Mouse (Mus musculus) cerebral cortex, adult 2 months (tissue): ENCODE measurements around the gene Idnk.

ENCODE experiments used
- WGBS: fragments of 180-500 bp; shearing (Covaris S2); methylation state at CpG from one replicate; pipeline ENCODE4 v1.1.7; 2018; 5-methylcytosine and 5-hydroxymethylcytosine counted together

Gene Idnk

GRCm38 (mm10) chr13:58146603-58147002 is 10.8 kb upstream of the Idnk start:
- 93% methylated on average over 8 of the region's 8 CpGs for WGBS

- WGBS, result 77% methylated on average over 1 of the region's 1 CpGs
These were observed 9.7 kb upstream of the Idnk start for GRCm38 (mm10) chr13:58147760-58148159.

- WGBS, result 1% methylated on average over 17 of the region's 17 CpGs
These were observed 9.1 kb upstream of the Idnk start for GRCm38 (mm10) chr13:58148256-58148831.

- WGBS, result 45% methylated on average over 5 of the region's 5 CpGs
These were observed 8.4 kb upstream of the Idnk start for GRCm38 (mm10) chr13:58149033-58149558.

GRCm38 (mm10) chr13:58149629-58150028 is 7.8 kb upstream of the Idnk start:
- WGBS, result 85% methylated on average over 3 of the region's 3 CpGs

- 84% methylated on average over 11 of the region's 11 CpGs for WGBS
These were observed 7.0 kb upstream of the Idnk start for GRCm38 (mm10) chr13:58150442-58150841.

GRCm38 (mm10) chr13:58156031-58156430 is 1.4 kb upstream of the Idnk start:
- WGBS, result 94% methylated on average over 2 of the region's 2 CpGs

- WGBS, result 29% methylated on average over 8 of the region's 8 CpGs
These were observed 413 bp upstream of the Idnk start for GRCm38 (mm10) chr13:58157036-58157435.

GRCm38 (mm10) chr13:58158099-58158912 is 857 bp downstream of the Idnk start:
- WGBS, result 1% methylated on average over 16 of the region's 16 CpGs

- whole genome bisulfite sequencing, result 97% methylated on average over 15 of the region's 15 CpGs
These were observed 3.3 kb downstream of the Idnk start for GRCm38 (mm10) chr13:58160761-58161160.

GRCm38 (mm10) chr13:58163343-58163742 is 5.9 kb downstream of the Idnk start:
- 95% methylated on average over 12 of the region's 12 CpGs for WGBS

GRCm38 (mm10) chr13:58176105-58176504 is 18.7 kb downstream of the Idnk start:
- 95% methylated on average over 3 of the region's 3 CpGs for WGBS

- 92% methylated on average over 9 of the region's 9 CpGs for WGBS
These were observed 20.2 kb downstream of the Idnk start for GRCm38 (mm10) chr13:58177511-58178208.

- WGBS, result 89% methylated on average over 14 of the region's 14 CpGs
These were observed 24.4 kb downstream of the Idnk start for GRCm38 (mm10) chr13:58181607-58182551.

GRCm38 (mm10) chr13:58184111-58184510 is 26.7 kb downstream of the Idnk start:
- WGBS, result 61% methylated on average over 3 of the region's 3 CpGs

- 50% methylated on average over 8 of the region's 8 CpGs for WGBS
These were observed 28.8 kb downstream of the Idnk start for GRCm38 (mm10) chr13:58186281-58186680.

GRCm38 (mm10) chr13:58187751-58188150 is 30.3 kb downstream of the Idnk start:
- 94% methylated on average over 3 of the region's 3 CpGs for WGBS

GRCm38 (mm10) chr13:58188412-58188811 is 31.0 kb downstream of the Idnk start:
- 49% methylated on average over 4 of the region's 4 CpGs for WGBS

- 50% methylated on average over 5 of the region's 5 CpGs for WGBS
These were observed 32.0 kb downstream of the Idnk start for GRCm38 (mm10) chr13:58189473-58189872.

- WGBS, result 96% methylated on average over 14 of the region's 14 CpGs
These were observed 34.1 kb downstream of the Idnk start for GRCm38 (mm10) chr13:58191516-58191915.

- WGBS, result 40% methylated on average over 6 of the region's 6 CpGs
These were observed 34.7 kb downstream of the Idnk start for GRCm38 (mm10) chr13:58192146-58192545.
